Mouse (Mus musculus) intestine, embryonic 14.5 days (tissue): ENCODE results near the gene Plscr3. TPM values are rescaled to one million over a fixed set of nuclear protein-coding genes. Genes with fewer than 3 reads are reported as not detected.

Experiments
- microRNA-seq: library from miRNA; unstranded; fragments of <30 nt; microRNA quantifications from one replicate; pipeline ENCODE4, GENCODE M21; 2016
- polyA plus RNA-seq: library from polyadenylated mRNA; unstranded; fragments of >200 nt; fragmentation: Nextera tagmentation; extraction: Ambion mirVana; gene quantifications from 2 replicates; pipeline ENCODE4 v1.2.1, GENCODE M21; 2014

The Plscr3 gene
- polyA plus RNA-seq, 1 experiment from 2014 or later: 92.1 TPM

Small RNA genes lying within 50 kb of the gene (microRNA-seq; reads per million reads assigned to microRNA genes)
- not detected for gene Mir6924

Other genes with a start within 250 kb of the Plscr3 start
- gene Atp1b2, start 240.4 kb upstream of the Plscr3 start, polyA plus RNA-seq: 7.3 and 8.2 TPM in 2 replicates
- gene Shbg, start 228.5 kb upstream of the Plscr3 start, polyA plus RNA-seq: not detected in 2 replicates
- gene Sat2, start 224.4 kb upstream of the Plscr3 start, polyA plus RNA-seq: 16.8 and 18.1 TPM in 2 replicates
- 22.6 and 23.0 TPM in 2 replicates for gene Fxr2, start 213.4 kb upstream of the Plscr3 start, polyA plus RNA-seq
- gene Sox15, start 191.1 kb upstream of the Plscr3 start, polyA plus RNA-seq: 0.35 TPM in 1 of 2 replicates, not detected in the other
- gene Mpdu1, start 183.7 kb upstream of the Plscr3 start, polyA plus RNA-seq: 32.1 and 39.3 TPM in 2 replicates
- gene Cd68, start 180.2 kb upstream of the Plscr3 start, polyA plus RNA-seq: 12.4 and 16.3 TPM in 2 replicates
- gene Eif4a1, start 174.0 kb upstream of the Plscr3 start, polyA plus RNA-seq: 645 and 692 TPM in 2 replicates
- 79.1 and 90.8 TPM in 2 replicates for gene Senp3, start 164.3 kb upstream of the Plscr3 start, polyA plus RNA-seq
- gene Tnfsf13, start 160.6 kb upstream of the Plscr3 start, polyA plus RNA-seq: 0.48 TPM in 1 of 2 replicates, not detected in the other
- 8.0 and 9.4 TPM in 2 replicates for gene Tnfsf12, start 150.5 kb upstream of the Plscr3 start, polyA plus RNA-seq
- gene Tnfsfm13, start 150.3 kb upstream of the Plscr3 start, polyA plus RNA-seq: 2.3 and 3.7 TPM in 2 replicates
- 35.2 and 38.7 TPM in 2 replicates for gene Polr2a, start 87.7 kb upstream of the Plscr3 start, polyA plus RNA-seq
- not detected in 2 replicates for gene Slc35g3, start 84.4 kb upstream of the Plscr3 start, polyA plus RNA-seq
- gene Zbtb4, start 80.5 kb upstream of the Plscr3 start, polyA plus RNA-seq: 2.8 and 3.3 TPM in 2 replicates
- gene Chrnb1, start 50.4 kb upstream of the Plscr3 start, polyA plus RNA-seq: 3.5 and 4.4 TPM in 2 replicates
- gene Fgf11, start 44.5 kb upstream of the Plscr3 start, polyA plus RNA-seq: 1.1 and 1.4 TPM in 2 replicates
- gene Tmem102, start 40.8 kb upstream of the Plscr3 start, polyA plus RNA-seq: 16.1 and 22.9 TPM in 2 replicates
- not detected in 2 replicates for gene Gm39566, start 31.1 kb upstream of the Plscr3 start, polyA plus RNA-seq
- gene Spem2, start 27.9 kb upstream of the Plscr3 start, polyA plus RNA-seq: not detected in 2 replicates
- 0.17 TPM in 1 of 2 replicates, not detected in the other for gene Spem1, start 24.2 kb upstream of the Plscr3 start, polyA plus RNA-seq
- 8.5 TPM in 2 replicates for gene Nlgn2, start 8.6 kb upstream of the Plscr3 start, polyA plus RNA-seq
- 436 and 455 TPM in 2 replicates for gene Tmem256, start 7.9 kb upstream of the Plscr3 start, polyA plus RNA-seq
- 10.3 and 12.2 TPM in 2 replicates for gene Tnk1, start 12.4 kb downstream of the Plscr3 start, polyA plus RNA-seq
- 0.38 TPM in 1 of 2 replicates, not detected in the other for gene Tmem95, start 31.6 kb downstream of the Plscr3 start, polyA plus RNA-seq
- 3.5 and 4.4 TPM in 2 replicates for gene Kctd11, start 35.0 kb downstream of the Plscr3 start, polyA plus RNA-seq
- 8.1 and 9.3 TPM in 2 replicates for gene Acap1, start 49.2 kb downstream of the Plscr3 start, polyA plus RNA-seq
- 8.8 and 10.7 TPM in 2 replicates for gene 2810408A11Rik, start 54.6 kb downstream of the Plscr3 start, polyA plus RNA-seq
- 13.3 and 14.5 TPM in 2 replicates for gene Neurl4, start 54.7 kb downstream of the Plscr3 start, polyA plus RNA-seq
- 71.2 and 72.3 TPM in 2 replicates for gene Gps2, start 67.5 kb downstream of the Plscr3 start, polyA plus RNA-seq
- gene Eif5a, start 75.6 kb downstream of the Plscr3 start, polyA plus RNA-seq: 1,854 and 1,877 TPM in 2 replicates
- gene Ybx2, start 89.4 kb downstream of the Plscr3 start, polyA plus RNA-seq: 4.6 and 4.8 TPM in 2 replicates
- gene Slc2a4, start 101.8 kb downstream of the Plscr3 start, polyA plus RNA-seq: 25.8 and 32.2 TPM in 2 replicates
- gene Cldn7, start 118.4 kb downstream of the Plscr3 start, polyA plus RNA-seq: 425 and 461 TPM in 2 replicates
- 28.6 and 29.3 TPM in 2 replicates for gene Ctdnep1, start 134.8 kb downstream of the Plscr3 start, polyA plus RNA-seq
- gene Elp5, start 136.1 kb downstream of the Plscr3 start, polyA plus RNA-seq: 104 and 119 TPM in 2 replicates
- gene Gabarap, start 144.8 kb downstream of the Plscr3 start, polyA plus RNA-seq: 481 and 495 TPM in 2 replicates
- gene Phf23, start 149.4 kb downstream of the Plscr3 start, polyA plus RNA-seq: 37.6 and 43.9 TPM in 2 replicates
- 32.0 and 32.6 TPM in 2 replicates for gene Dvl2, start 154.2 kb downstream of the Plscr3 start, polyA plus RNA-seq
- 72.8 and 73.8 TPM in 2 replicates for gene Acadvl, start 169.0 kb downstream of the Plscr3 start, polyA plus RNA-seq
- 7.7 and 8.6 TPM in 2 replicates for gene Dlg4, start 170.6 kb downstream of the Plscr3 start, polyA plus RNA-seq
- 0.26 TPM in 1 of 2 replicates, not detected in the other for gene Asgr1, start 207.7 kb downstream of the Plscr3 start, polyA plus RNA-seq
- gene Asgr2, start 246.3 kb downstream of the Plscr3 start, polyA plus RNA-seq: 0.46 TPM in 1 of 2 replicates, not detected in the other